ENCODE assay signal across 16 mouse cellular contexts in the genomic region with DNA sequence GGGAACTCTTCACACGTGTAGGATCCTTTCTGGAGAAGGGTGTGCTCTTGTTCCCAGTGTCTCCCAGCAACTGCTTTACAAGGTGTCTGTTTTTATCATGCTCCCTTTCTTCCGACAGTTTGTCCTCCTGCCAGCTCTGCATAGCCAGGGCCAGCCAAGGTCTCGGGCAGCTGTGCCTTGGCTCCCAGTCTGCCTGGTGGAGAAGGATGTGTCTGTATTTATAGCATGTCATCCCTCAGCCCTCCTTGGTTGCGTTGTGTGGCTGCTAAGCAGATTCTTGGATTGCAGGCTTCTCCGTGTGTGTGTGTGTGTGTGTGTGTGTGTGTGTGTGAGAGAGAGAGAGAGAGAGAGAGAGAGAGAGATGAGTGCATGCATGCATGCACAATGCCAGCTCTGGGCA. TPM values are rescaled to one million over a fixed set of nuclear protein-coding genes. Genes with fewer than 3 reads are reported as not detected.
DNase-seq lines count a peak whose midpoint lies in the region; ATAC-seq and TF ChIP-seq lines count a peak whose summit lies in the region.
"Had no signal": no experiment of that assay in that cellular context is flagged by ENCODE, and none has a peak within 500 bp of the region (broad histone marks: within the 10 kb centered on the region; RNA-seq: fewer than 3 reads in every experiment).

No protein-coding gene starts in this region.

- no peak overlapping the region for H3K4me2 ChIP-seq in embryonic facial prominence, embryonic 14.5 days (ENCODE audit: low read depth, low read length)
- H3K4me2 ChIP-seq: embryonic facial prominence, embryonic 12.5 days had no signal

- peak; percentile 13 for DNase-seq in embryonic facial prominence, embryonic 14.5 days (ENCODE audit: low spot score)
- no peak for DNase-seq in embryonic facial prominence, embryonic 10.5 days (ENCODE audit: low spot score)
- DNase-seq in left cerebral cortex, postnatal 4 days = peak; percentile 61
- DNase-seq in left cerebral cortex, adult 2 months (ENCODE audit: extremely low spot score in 1 of 2, low spot score in 2 of 2) = no peak
- peak; percentile 43 for DNase-seq in retina, postnatal 1 day
- DNase-seq in retina, embryonic 14.5 days (ENCODE audit: low spot score) = no peak
- DNase-seq in gastrocnemius, postnatal 10 days = peak; percentile 48
- no peak for DNase-seq in B cell, adult 2 months
- DNase-seq: cerebellum, postnatal 25 days; kidney, adult 18-20 months; kidney, postnatal 36 days; thymus, postnatal 14 days had no signal

- H3K9ac ChIP-seq in embryonic facial prominence, embryonic 14.5 days (ENCODE audit: low read depth, low read length) = no peak overlapping the region
- H3K9ac ChIP-seq: embryonic facial prominence, embryonic 12.5 days had no signal

- H3K4me3 ChIP-seq in embryonic facial prominence, embryonic 14.5 days (ENCODE audit: low read depth, low read length) = no peak overlapping the region
- no peak overlapping the region for H3K4me3 ChIP-seq in embryonic facial prominence, embryonic 10.5 days
- no peak overlapping the region for H3K4me3 ChIP-seq in left cerebral cortex, adult 2 months
- H3K4me3 ChIP-seq: embryonic facial prominence, embryonic 12.5 days; megakaryocyte, embryonic 14.5 days had no signal

- 65% methylated on average over 5 of the region's 5 CpGs for WGBS in embryonic facial prominence, embryonic 14.5 days
- 83% methylated on average over 5 of the region's 5 CpGs for WGBS in embryonic facial prominence, embryonic 10.5 days

- ATAC-seq in embryonic facial prominence, embryonic 14.5 days (ENCODE audit: low read depth) = no peak

- no peaks in the 10 kb centered on the region for H3K4me1 ChIP-seq in embryonic facial prominence, embryonic 14.5 days (ENCODE audit: control insufficient read depth, insufficient read depth, low read length)
- H3K4me1 ChIP-seq in embryonic facial prominence, embryonic 10.5 days = no peaks in the 10 kb centered on the region
- H3K4me1 ChIP-seq: embryonic facial prominence, embryonic 12.5 days; megakaryocyte, embryonic 14.5 days had no signal

- no peaks in the 10 kb centered on the region for H3K27me3 ChIP-seq in embryonic facial prominence, embryonic 14.5 days (replicated peaks; ENCODE audit: control insufficient read depth, insufficient read depth, low read length)
- no peaks in the 10 kb centered on the region for H3K27me3 ChIP-seq in embryonic facial prominence, embryonic 10.5 days (replicated peaks; ENCODE audit: low read depth, poor library complexity, severe bottlenecking)
- H3K27me3 ChIP-seq: embryonic facial prominence, embryonic 12.5 days; megakaryocyte, embryonic 14.5 days had no signal

- TF ChIP-seq CTCF in left cerebral cortex, adult 2 months (IDR thresholded peaks at IDR 0.05) = no peak

- no peaks in the 10 kb centered on the region for H3K36me3 ChIP-seq in embryonic facial prominence, embryonic 14.5 days (ENCODE audit: control insufficient read depth, insufficient read depth, low read length)
- peaks cover 7% of the 10 kb centered on the region for H3K36me3 ChIP-seq in embryonic facial prominence, embryonic 10.5 days (replicated peaks)
- H3K36me3 ChIP-seq: embryonic facial prominence, embryonic 12.5 days had no signal

- no peak overlapping the region for H3K27ac ChIP-seq in embryonic facial prominence, embryonic 14.5 days (replicated peaks; ENCODE audit: low read depth, low read length)
- no peak overlapping the region for H3K27ac ChIP-seq in embryonic facial prominence, embryonic 10.5 days (replicated peaks)
- no peak overlapping the region for H3K27ac ChIP-seq in left cerebral cortex, adult 2 months
- H3K27ac ChIP-seq: embryonic facial prominence, embryonic 12.5 days had no signal

- intact Hi-C loops in left cerebral cortex, postnatal 4 days (cut with DNase I) = no loop called here
- intact Hi-C loops in left cerebral cortex, adult 2 months (cut with DNase I) = no loop called here

- peaks cover 10% of the 10 kb centered on the region; the same call in 1 of the 2 replicates for H3K9me3 ChIP-seq in embryonic facial prominence, embryonic 14.5 days (ENCODE audit: control insufficient read depth, low read length)
- peaks cover 9% of the 10 kb centered on the region for H3K9me3 ChIP-seq in embryonic facial prominence, embryonic 10.5 days

RNA-seq across cellular contexts. Expression of gene Grip1, which starts 42.6 kb away (rescaled TPM):
- 5.0 and 6.6 TPM in 2 replicates for polyA plus RNA-seq in embryonic facial prominence, embryonic 14.5 days (2014; fragmentation: Nextera tagmentation; extraction: Ambion mirVana)
- 3.8 and 4.3 TPM in 2 replicates for polyA plus RNA-seq in embryonic facial prominence, embryonic 10.5 days (2016; fragmentation: Nextera tagmentation; extraction: Ambion mirVana)
- total RNA-seq in left cerebral cortex, postnatal 4 days (2021) = 10 to 100 TPM; 57.4 to 61.9 TPM
- 10 to 100 TPM; 20.3 to 22.2 TPM for total RNA-seq in left cerebral cortex, adult 2 months (2021)
- total RNA-seq in gastrocnemius, postnatal 10 days (2021) = under 1 TPM; 0.61 to 0.88 TPM
- total RNA-seq: gastrocnemius, adult 8-10 months; hematopoietic stem cell, adult 5-6 weeks had no signal

Comparison
In these comparisons a context has a peak if more than half of its experiments do, and no peak if none do; other contexts are left out.
1. DNase-seq: peak in embryonic facial prominence, embryonic 14.5 days (single experiment), left cerebral cortex, postnatal 4 days (single experiment), retina, postnatal 1 day (single experiment) and gastrocnemius, postnatal 10 days (single experiment); none in embryonic facial prominence, embryonic 10.5 days (single experiment), left cerebral cortex, adult 2 months (0 of 2), retina, embryonic 14.5 days (single experiment) and B cell, adult 2 months (0 of 2).
2. RNA of gene Grip1, which starts 42.6 kb away (total RNA-seq): 57.4 to 61.9 TPM in left cerebral cortex, postnatal 4 days and 20.3 to 22.2 TPM in left cerebral cortex, adult 2 months; 0.61 to 0.88 TPM in gastrocnemius, postnatal 10 days; every median in the first group is over 10 times any median in the second.